Mouse (Mus musculus) heart, embryonic 13.5 days (tissue): ENCODE measurements at regions not wholly inside any gene's neighbourhood (a gene's known extent, or its start where the extent isn't known, plus 50 kb on each side); places are given as distances from the start of the nearest gene placed in this dataset.
"Not testable (repeated sequence)": the region's sequence is repeated elsewhere in the genome, so short reads cannot be mapped to it uniquely, and the experiment has no call there.

ENCODE experiments used
- ATAC-seq: fragments of 200-750 bp; cut with Nextera tagmentation; 2 replicates; pipeline ENCODE4 v1.8.0; 2017; ENCODE audit warnings: moderate TSS enrichment; ENCODE audit not compliant: insufficient number of reproducible peaks, low FRiP score, low TSS enrichment; ENCODE audit errors: extremely low read depth
- H3K27ac ChIP-seq: fragments of 300-500 bp; sonication (generic); replicated peaks from 2 replicates; pipeline ENCODE4 v1.5.1; 2015; ENCODE audit warnings: moderate library complexity, mild to moderate bottlenecking, inconsistent platforms
- H3K27me3 ChIP-seq: fragments of 300-500 bp; sonication (generic); replicated peaks from 2 replicates; pipeline ENCODE4 v1.6.1; 2015; ENCODE audit warnings: mild to moderate bottlenecking, inconsistent platforms
- H3K36me3 ChIP-seq: fragments of 300-500 bp; sonication (generic); 2 replicates; pipeline ENCODE4 v1.6.1; 2015; ENCODE audit warnings: mild to moderate bottlenecking, inconsistent platforms
- H3K4me1 ChIP-seq: fragments of 300-500 bp; sonication (generic); 2 replicates; pipeline ENCODE4 v1.6.1; 2015; ENCODE audit warnings: inconsistent platforms
- H3K4me2 ChIP-seq: fragments of 300-500 bp; sonication (generic); 2 replicates; pipeline ENCODE4 v1.6.1; 2015; ENCODE audit warnings: inconsistent platforms, mild to moderate bottlenecking, moderate library complexity
- H3K4me3 ChIP-seq: fragments of 300-500 bp; sonication (generic); 2 replicates; pipeline ENCODE4 v1.5.1; 2015; ENCODE audit warnings: moderate library complexity, mild to moderate bottlenecking, inconsistent platforms
- H3K9ac ChIP-seq: fragments of 300-500 bp; sonication (generic); 2 replicates; pipeline ENCODE4 v1.6.1; 2015; ENCODE audit warnings: inconsistent platforms, mild to moderate bottlenecking, moderate library complexity
- H3K9me3 ChIP-seq: fragments of 300-500 bp; sonication (generic); 2 replicates; pipeline ENCODE4 v1.6.1; 2016; ENCODE audit warnings: inconsistent platforms
- WGBS: fragments of 180-500 bp; shearing (Covaris S2); methylation state at CpG from one replicate; pipeline ENCODE4 v1.1.7; 2015; ENCODE audit warnings: mixed read lengths; 5-methylcytosine and 5-hydroxymethylcytosine counted together

GRCm38 (mm10) chr8:20436956-20437355 is 73.9 kb upstream of the Gm15319 start:
- H3K4me3 ChIP-seq, H3K9me3 ChIP-seq, H3K27me3 ChIP-seq, H3K9ac ChIP-seq, H3K4me1 ChIP-seq, H3K27ac ChIP-seq, ATAC-seq, H3K36me3 ChIP-seq, H3K4me2 ChIP-seq: not testable (repeated sequence)
- 55% methylated on average over 4 of the region's 4 CpGs for WGBS

- H3K4me1 ChIP-seq, H3K27me3 ChIP-seq: not testable (repeated sequence)
Observed at GRCm38 (mm10) chr8:20433236-20433635, 70.2 kb upstream of the Gm15319 start.

GRCm38 (mm10) chr8:20429469-20429868 is 66.5 kb upstream of the Gm15319 start:
- H3K4me3 ChIP-seq, H3K36me3 ChIP-seq, H3K4me1 ChIP-seq, H3K9me3 ChIP-seq, H3K4me2 ChIP-seq, ATAC-seq, H3K9ac ChIP-seq, H3K27ac ChIP-seq, H3K27me3 ChIP-seq: not testable (repeated sequence)
- 59% methylated on average over 4 of the region's 4 CpGs for WGBS

More at GRCm38 (mm10) chr8:20433236-20433635, 70.2 kb upstream of the Gm15319 start:
- not testable (repeated sequence) for H3K36me3 ChIP-seq, H3K9ac ChIP-seq, H3K27ac ChIP-seq, ATAC-seq, H3K9me3 ChIP-seq, H3K4me2 ChIP-seq, H3K4me3 ChIP-seq

- H3K4me2 ChIP-seq = peak overlapping the region; percentile 46
Observed at GRCm38 (mm10) chr8:20424903-20425222, 61.9 kb upstream of the Gm15319 start.

GRCm38 (mm10) chr8:20424104-20424902 is 61.3 kb upstream of the Gm15319 start:
- H3K4me1 ChIP-seq, H3K27ac ChIP-seq, H3K27me3 ChIP-seq, H3K9me3 ChIP-seq, H3K36me3 ChIP-seq: not testable (repeated sequence)
- peak overlapping the region; percentile 57 for H3K4me3 ChIP-seq
- peak; percentile 84; the same call in 1 of the 2 replicates for ATAC-seq
- H3K9ac ChIP-seq = peak overlapping the region; percentile 83
- H3K4me2 ChIP-seq = peak overlapping the region; percentile 51
- 2% methylated on average over 70 of the region's 72 CpGs for WGBS

More at GRCm38 (mm10) chr8:20424903-20425222, 61.9 kb upstream of the Gm15319 start:
- ATAC-seq, H3K27me3 ChIP-seq, H3K27ac ChIP-seq, H3K36me3 ChIP-seq, H3K9ac ChIP-seq, H3K9me3 ChIP-seq, H3K4me1 ChIP-seq: not testable (repeated sequence)
- WGBS = 29% methylated on average over 3 of the region's 3 CpGs
- H3K4me3 ChIP-seq = peak overlapping the region; percentile 57

GRCm38 (mm10) chr8:20420807-20421206 is 57.8 kb upstream of the Gm15319 start:
- not testable (repeated sequence) for H3K4me3 ChIP-seq, H3K27me3 ChIP-seq, H3K4me1 ChIP-seq, H3K9ac ChIP-seq, ATAC-seq, H3K36me3 ChIP-seq, H3K4me2 ChIP-seq, H3K27ac ChIP-seq, H3K9me3 ChIP-seq
